Mouse (Mus musculus): ENCODE measurements around the gene Glb1l.

Glb1l gene

DNA sequence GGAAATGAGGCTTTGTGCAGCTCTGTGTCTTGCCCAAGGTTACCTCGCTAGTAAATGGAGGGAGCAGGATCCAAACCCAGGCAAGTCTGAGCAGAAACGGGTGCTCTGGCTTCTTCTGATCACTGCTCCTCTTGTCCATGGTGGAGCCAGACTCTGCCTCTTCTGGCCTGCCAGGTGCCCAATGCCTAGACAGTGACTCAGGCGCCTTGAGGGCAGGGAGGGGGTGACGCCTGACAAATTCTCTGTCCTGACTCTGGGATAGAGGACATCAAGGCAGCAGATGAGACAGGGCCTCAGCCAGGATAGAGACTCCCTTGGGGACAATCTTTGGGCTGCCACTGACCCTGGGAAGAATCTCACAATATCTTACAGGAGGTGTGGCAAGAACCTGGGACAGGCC is 20.6 kb upstream of the Glb1l start:
- DNase-seq (ENCODE audit: low read depth): no peak

DNA sequence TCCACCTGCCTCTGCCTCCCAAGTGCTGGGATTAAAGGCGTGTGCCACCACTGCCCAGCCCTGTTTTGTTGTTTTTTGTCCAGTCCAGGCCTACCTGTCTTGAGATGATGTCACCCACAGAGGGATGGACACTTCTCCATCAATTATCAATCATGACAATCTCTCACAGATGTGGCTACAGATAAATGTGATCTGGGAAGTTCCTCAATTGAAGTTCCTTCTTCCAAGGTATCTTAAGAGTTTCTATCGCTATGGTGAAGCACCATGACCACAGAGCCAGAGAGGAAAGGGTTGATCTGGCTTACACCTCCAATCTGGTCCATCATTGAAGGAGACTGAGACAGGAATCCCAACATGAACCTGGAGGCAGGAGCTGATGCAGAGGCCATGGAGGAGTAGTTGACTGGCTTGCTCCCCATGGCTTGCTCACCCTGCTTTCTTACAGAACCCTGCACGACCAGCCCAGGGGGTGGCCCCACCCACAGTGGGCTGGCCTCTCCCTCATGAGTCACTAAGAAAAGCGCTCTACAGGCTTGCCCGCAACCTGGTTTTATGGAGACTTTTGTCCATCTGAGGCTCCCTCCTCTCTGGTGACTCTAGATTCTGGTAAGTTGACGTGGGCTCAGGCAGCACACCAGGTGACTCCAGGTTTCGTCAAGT is 19.9 kb upstream of the Glb1l start:
- DNase-seq (ENCODE audit: low read depth): no peak

DNA sequence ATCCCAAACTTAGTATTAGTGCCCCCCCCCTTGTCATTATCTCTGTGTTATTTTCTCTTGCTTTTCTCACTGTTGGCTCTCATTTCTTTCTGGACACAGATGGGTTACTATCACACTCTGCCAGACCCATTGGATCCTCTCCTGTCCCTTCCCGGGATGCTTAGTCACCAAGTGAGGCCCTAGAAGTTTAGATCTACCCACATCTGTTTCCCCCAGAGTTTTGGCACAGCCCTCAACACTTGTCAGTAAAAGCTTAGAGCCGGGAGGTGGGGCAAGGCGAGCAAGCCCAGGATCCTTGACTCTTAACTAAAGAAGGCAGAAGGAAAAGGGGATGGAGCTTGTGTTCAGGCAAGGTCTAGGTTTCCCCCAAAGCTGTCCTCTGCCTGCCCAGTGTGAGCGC is 18.5 kb upstream of the Glb1l start:
- no peak for DNase-seq (ENCODE audit: low read depth)

DNA sequence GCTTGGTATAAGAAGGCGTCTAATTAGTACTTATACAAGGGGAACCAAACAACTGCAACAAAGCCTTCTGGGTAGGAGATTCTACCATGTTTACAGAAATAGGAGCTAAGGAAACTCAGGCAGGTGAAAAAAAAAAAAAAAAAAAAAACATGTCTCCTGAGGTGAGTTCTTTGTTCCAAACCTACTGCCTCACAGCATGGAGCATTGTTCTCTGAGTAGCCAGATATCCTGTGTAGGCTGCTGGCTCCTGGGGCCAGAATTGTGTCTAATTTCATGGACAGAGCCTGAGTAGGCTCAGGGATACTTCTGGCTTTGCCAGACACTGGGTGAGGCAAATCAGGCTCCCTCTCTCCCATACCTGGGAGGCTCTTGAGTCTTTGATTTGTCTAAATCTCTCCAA is 17.0 kb upstream of the Glb1l start:
- no peak for DNase-seq (ENCODE audit: low read depth)

DNA sequence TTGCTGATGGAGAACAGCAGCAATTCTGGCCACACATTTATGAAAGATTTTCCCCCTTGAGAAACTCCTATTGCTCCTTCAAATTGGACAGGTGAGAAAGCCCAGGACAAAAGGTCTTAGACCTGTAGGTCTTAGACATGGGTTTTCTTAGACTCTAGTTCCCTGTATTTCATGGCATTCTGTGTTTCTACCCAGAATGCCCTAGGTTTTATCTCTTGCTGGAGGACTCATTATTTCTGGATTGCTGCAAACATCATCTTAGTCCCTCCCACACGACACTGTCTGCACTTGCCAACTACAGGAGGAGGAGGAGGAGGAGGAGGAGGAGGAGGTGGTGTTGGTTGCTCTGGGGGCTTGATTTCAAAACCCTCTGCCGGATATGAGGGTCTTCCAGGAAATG is 15.5 kb upstream of the Glb1l start:
- no peak for DNase-seq (ENCODE audit: low read depth)

DNA sequence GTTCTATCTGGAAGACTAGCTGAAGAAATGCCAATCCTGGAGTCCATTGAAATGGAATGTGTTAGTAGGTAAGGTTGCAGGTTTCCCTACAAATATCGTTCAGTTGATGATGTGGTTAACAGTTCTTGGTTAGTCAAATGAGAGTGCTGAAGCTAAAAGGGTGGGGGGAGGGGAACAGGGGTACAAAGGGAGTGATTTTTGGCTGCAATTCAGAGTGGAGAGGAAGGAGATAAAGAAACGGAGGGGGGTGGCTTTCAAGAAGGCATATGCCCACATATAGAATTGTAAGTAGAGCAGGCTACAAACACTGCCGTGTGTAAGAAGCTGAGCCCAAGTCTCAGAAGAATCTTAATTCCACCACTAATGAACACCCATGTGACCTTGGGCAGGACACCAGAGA is 14.9 kb upstream of the Glb1l start:
- DNase-seq (ENCODE audit: low read depth): no peak

DNA sequence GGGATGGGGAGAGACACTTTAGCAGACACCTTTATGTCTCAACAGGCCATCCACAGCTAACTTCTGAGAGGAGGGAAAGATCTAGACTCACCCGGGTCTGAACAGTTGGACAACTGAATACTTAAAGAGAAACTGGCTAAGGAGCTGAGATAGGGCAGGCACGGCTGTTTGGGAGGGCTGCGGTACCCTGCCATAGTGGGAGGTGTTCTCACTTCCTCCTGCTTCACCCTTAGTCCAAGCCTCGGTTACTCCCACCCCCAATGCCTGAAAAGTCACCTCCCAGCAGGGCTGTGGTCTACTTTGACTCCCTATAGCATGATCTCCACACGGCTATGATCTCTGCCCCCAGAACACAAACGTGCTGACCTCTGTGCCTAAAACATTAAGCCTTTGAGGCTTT is 12.9 kb upstream of the Glb1l start:
- no peak for DNase-seq (ENCODE audit: low read depth)

DNA sequence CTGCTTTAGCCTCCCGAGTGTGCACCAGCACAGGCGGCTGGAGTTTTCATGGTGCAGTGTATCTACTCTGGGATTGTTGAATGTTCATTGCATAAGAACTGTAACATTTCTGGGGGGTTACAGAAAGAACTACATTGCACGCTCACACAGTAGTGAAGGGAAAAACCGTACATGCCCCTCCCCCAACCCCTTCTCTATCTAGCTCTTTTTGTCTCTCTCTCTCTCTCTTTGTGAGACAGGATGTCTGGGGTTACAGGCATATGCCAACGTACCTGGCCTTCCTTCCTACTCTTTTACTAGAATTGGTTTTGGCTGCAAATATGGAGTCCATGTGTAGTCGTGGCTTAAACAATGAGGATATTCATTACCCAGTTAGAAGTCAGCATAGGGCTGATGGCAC is 12.3 kb upstream of the Glb1l start:
- peak; percentile 59 for DNase-seq (ENCODE audit: low read depth)

DNA sequence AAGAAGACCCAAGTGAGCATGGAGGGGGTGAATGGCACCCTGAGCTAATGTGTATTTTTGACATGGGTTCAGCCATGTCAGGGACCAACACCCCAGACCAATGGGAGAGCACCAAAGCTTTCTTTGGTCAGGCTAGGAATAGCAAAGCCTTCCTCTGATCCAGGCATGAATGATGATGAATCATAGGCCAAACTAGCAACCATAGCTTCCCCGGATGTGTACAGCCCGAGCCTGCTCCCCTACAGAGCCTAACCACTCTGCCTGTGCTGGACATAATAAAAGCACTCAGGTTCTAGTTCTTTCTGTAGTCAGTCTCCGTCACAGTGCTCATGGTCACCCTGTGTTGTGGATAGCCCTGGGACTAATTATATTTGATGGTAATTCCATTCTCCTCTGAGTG is 10.9 kb upstream of the Glb1l start:
- no peak for DNase-seq (ENCODE audit: low read depth)

DNA sequence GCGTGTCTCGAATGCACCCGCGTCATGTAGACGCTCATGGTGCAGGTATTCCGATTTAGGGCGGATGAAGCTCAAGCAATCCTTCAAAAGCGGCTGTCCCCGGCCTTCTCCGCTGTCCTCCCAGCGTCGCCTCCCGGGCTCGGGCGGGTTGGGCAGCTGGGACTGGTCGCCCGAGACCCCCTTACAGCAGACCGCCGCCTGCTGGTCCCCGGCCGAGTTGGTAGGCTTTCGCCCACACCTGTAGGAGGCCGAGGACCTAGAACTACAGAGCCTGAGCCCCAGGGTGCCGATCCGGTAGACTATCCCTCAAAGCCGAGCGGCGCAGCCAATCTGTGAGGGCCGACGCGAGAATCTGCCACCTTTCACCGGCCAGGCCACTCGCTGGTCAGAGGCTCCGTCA is 8.9 kb upstream of the Glb1l start, which contains the start of gene Tuba4a:
Tuba4a (minus strand) TSS at position 335 of the 400 bp plus-strand sequence.
- DNase-seq (ENCODE audit: low read depth): no peak

DNA sequence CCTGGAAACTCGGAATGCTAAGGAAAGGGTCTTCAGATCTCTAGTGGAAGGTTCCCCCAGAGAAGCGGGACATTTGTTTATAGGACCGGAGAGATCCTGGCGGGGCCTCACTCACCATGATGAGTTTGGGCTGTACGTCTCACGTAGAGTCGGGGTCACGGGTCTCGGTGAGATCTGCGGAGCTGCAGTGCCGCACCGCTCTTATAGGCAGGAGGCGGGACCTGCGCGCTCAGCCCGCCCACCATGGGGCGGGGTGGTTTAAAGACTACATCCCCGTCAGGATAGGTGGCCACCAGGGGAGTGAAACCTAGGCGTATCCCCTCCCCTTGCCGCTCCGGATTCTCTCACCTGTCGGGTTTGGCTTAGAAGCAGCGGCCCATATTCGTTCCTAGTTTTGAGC is 8.5 kb upstream of the Glb1l start:
- peak; percentile 97 for DNase-seq (ENCODE audit: low read depth)

DNA sequence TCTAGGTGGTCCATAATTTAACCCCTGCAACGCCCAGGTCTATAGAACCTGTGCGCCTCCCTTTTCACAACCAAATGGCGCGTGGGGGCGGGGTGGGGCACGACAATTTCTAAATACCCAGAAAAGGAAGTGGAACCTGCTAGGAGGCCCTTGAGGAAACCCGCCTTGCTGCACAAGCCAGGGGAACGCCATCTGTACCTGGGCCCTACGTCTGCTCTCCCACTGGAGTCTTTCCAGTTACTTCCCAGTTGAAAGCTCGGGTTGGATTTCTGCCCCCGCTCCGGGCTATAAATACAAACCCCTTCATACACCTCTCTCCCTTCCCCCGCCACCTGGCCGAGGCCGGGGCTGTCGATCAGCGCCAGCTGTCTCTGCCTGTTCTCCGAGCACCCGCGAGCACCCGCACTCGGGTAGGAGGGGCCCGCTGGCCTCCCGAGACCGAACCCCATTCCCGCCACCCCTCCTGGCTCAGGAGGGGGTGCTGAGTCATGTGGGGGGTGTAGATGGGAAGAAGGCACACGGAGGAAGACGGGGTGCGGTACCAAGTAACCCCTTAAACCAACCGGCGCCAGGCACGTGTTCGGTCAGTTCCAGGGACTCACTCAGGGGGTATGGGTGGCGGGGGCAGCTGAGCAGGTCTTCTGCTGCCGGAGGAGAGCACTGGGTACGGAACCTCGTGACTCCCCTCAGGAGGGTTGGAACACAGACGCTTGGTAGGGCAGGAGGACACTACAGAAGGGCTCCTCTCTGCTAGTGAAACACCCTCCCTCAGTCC is 7.8 kb upstream of the Glb1l start:
- DNase-seq (ENCODE audit: low read depth): peak; percentile 83

DNA sequence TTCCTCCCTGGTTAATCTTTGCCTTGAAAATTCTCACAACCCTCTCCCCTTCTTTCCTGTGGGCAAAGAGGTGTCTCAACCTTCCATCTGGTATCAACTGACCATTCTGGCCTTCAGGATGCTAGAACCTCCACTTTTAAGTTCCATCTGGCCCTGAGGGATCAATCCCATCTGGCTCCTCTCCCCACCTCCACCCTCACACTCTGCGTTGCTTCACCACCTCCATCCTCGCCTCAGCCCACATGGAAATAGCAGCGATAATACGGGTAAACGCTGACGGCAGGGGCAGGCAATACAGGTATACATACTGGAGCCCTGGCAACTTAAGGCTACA is 7.2 kb upstream of the Glb1l start:
- no peak for DNase-seq (ENCODE audit: low read depth)

DNA sequence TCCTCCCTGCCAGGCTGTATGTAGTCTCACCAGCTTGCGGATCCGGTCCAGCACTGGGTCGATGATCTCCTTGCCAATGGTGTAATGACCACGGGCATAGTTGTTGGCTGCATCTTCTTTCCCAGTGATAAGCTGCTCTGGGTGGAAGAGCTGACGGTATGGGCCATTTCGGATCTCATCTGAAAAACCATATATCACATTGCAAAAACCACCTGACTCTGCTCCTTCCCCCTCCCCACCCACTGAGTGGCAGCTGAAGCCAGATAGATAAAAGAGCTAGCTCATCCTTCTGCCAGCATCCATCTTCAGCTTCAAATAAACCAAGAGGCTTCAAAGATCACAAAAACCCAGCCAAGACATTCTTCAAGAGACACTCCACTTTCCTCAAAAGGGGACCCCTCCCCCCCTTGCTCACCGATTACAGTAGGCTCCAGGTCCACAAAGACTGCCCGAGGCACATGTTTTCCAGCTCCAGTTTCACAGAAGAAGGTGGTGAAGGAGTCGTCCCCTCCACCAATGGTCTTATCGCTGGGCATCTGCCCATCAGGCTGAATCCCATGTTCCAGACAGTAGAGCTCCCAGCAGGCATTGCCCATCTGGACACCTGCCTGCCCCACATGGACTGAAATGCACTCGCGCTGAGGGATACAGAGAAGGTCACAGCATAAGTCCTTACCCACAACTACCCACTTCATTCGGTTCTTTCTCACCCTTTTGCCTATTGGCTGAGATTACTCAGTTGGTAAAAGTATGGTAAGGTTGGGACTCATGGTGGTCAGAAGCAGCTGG is 6.4 kb upstream of the Glb1l start:
- no peak for DNase-seq (ENCODE audit: low read depth)

DNA sequence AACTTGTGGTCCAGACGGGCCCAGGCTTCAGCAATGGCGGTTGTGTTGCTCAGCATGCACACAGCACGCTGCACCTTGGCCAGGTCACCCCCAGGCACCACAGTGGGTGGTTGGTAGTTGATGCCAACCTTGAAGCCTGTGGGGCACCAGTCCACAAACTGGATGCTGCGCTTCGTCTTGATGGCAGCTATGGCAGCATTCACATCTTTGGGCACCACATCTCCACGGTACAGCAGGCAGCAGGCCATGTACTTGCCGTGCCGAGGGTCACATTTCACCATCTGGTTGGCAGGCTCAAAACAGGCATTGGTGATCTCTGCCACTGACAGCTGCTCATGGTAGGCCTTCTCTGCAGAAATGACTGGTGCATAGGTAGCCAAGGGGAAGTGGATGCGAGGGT is 5.2 kb upstream of the Glb1l start:
- no peak for DNase-seq (ENCODE audit: low read depth)

DNA sequence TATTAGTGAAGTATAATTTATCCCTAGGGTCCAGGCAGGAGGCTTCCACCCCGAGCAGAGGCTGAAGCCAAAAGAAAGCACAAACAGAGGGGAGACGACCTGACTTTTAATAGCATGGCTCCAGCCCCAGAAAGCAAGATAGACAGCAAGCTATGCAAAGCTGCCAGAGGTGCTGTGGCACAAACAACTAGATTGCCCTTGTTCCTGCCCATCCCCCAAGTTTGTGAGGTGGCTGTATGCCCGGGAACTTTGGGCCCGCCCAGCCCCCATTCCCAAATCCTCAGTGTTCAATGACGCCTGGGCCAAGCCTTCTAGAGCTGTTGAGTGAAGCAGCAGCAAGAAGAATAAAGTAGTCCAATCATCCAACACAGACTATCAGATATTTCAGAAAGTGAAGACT is 4.3 kb upstream of the Glb1l start:
- no peak for DNase-seq (ENCODE audit: low read depth)

DNA sequence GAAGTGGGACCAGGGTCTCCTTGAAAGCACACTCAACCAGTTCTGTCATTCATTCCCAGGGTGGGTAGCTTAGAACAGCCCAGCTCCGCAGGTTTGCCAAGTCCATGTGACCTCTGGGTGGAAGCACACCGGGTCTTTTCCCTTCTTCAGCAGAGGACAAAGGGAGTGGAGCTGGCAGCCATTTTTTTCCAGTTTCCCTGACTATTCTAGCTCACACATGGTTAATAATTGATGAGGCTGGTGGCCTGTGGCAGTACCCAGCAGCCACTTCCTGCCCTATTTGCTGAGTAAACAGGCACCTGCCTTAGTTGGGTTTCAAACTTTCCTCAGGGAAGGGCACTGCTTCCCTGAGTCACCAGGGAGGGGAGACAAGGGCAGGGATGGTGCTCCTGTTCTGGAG is 3.8 kb upstream of the Glb1l start:
- no peak for DNase-seq (ENCODE audit: low read depth)

DNA sequence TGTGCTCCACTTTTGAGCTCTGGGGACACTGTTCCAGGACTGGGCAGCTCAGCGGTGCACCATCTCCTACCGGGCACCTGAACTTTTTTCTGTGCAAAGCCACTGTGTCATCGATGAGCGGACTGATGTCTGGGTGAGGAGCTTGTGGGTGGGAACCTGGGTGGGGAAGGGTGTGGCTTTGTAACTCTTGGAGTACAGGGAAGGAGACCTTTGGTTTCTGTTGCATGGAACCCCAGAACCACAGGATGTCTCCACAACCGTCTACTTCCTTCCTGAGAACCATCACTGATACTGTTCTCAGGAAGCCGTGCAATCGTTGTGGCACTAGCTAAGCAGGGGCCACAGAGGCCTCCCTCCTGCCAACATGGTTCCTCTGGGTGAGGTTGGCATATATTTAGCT is 2.5 kb upstream of the Glb1l start:
- peak; percentile 62 for DNase-seq (ENCODE audit: low read depth)

DNA sequence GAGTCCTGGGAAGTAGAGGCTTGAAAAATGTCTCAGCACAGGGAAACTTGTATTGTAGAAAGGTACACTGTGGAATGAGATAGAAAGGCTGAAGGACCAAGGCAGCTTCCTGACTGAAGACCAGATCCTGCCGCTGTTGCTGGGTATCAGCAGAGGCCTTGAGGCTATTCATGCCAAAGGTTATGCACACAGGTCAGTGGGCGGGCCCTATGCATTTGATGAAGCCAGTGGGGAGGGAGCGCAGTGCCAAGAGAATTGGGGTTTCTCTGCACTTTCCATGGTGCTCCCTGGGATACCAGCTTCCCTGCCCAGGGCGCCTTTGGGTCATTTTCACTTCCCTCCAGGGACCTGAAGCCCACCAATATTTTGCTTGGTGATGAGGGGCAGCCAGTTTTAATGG is 1.9 kb upstream of the Glb1l start:
- no peak for DNase-seq (ENCODE audit: low read depth)

DNA sequence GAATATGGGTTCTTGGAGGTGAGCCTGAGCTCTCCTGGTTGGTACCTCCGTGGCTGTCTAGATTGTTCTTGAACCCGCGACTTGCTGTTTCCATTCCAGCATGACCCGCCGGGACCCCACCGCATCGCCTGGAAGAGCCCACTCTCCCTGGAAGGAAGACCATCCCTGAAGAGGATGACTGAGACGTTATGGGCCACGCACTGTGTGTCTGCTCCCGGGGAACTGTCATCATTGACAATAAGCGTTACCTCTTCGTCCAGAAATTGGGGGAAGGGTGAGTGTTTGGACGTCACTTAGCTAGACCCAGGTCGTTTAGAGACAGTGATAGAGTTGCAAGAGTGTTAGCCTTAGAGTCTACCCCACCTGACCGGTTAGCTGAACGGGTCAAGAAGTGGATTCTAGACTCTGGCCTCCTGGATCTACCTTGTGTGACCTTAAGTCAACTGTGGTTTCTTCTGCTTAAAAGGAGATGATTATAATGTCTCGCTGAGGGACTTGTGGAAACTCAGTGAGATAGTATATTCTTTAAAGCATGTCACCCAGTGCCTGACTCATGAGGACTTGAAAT is 612 bp upstream of the Glb1l start:
- DNase-seq (ENCODE audit: low read depth): no peak

DNA sequence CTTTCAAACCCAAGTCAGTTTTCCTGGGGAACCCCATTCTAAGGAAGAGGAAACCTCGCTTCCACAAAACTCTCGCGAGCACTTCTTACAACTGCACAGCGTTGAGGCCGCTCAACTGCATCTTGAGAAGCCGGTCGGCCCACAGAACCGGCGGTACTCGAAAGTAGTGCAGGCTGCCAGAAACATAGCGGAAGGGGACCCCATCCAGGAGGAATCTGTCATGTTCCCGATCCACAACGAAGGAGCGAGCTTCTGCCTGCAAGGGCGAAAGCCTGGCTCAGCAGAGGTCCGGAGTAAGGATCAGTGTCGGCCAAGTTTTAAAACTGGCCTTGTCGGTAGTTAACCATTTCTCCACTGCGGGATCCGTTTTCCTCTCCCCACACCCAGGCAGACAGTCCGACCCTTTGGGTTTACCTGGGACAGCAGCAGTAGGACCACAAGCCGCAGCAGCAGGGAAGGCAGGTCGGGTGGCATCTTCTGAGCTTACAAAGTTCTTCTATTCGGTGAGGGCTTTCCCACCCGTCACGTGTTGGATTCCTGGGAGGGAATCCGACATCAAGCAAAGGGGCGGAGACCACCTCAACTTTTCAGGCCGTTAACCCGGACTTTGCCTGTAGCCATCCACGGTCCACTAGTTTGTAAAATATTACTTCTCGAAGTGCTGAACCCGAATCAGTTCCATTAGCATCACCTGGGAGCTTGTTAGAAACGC is 1.5 kb downstream of the Glb1l start:
- DNase-seq (ENCODE audit: low read depth): peak; percentile 54

DNA sequence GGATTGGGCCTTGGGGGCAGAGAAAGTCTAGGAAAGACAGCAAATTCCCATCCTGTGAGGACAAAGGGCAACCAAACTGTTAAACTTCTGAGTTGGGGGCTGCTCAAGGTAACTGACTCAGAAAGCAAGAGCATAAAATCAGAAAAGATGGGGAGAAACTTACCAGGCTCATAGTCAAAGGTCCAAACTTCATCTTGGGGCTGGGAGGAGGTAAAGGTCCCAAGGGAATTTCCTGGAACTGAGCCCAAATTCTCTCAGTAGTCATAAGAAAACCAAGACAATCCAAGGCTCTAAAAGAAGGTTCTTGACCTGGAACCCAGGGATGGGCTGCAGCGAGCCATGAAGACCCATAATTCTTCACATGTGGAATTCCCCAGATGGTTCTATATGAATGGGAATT is 9.4 kb downstream of the Glb1l start:
- DNase-seq (ENCODE audit: low read depth): no peak
